Mouse (Mus musculus): ENCODE measurements around the gene Fam234a. TPM values are rescaled to one million over a fixed set of nuclear protein-coding genes. Genes with fewer than 3 reads are reported as not detected.
"Not testable (repeated sequence)": the region's sequence is repeated elsewhere in the genome, so short reads cannot be mapped to it uniquely, and the experiment has no call there.

The Fam234a gene
- total RNA-seq, 4 experiments from 2014 or later: 71.5 to 95.3 (median 87.8) TPM

- DNase-seq (ENCODE audit: low spot score in 2 of 2): no peak
These were observed 9.7 kb downstream of the Fam234a start for GRCm38 (mm10) chr17:26234386-26234785.

DNA sequence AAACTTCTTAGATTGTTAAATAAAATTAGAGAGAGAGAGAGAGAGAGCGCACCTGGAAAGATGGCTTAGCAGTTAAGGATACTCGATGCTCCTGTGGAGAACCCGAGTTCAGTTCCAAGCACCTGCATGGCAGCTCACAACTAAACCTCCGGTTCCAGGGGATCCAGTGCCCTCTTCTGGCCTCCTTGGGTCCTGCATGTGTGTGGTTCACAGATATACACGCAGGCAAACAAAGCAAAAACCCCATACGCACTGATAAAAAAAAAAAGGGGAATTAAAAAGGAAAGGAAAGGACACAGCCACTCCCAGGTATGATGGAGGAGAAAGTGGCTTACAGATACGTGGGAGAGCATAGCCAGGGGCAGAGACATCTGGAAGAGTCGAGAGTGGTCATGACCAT lies 11.2 kb downstream of the Fam234a start:
- DNase-seq (ENCODE audit: low spot score in 2 of 2): no peak

DNA sequence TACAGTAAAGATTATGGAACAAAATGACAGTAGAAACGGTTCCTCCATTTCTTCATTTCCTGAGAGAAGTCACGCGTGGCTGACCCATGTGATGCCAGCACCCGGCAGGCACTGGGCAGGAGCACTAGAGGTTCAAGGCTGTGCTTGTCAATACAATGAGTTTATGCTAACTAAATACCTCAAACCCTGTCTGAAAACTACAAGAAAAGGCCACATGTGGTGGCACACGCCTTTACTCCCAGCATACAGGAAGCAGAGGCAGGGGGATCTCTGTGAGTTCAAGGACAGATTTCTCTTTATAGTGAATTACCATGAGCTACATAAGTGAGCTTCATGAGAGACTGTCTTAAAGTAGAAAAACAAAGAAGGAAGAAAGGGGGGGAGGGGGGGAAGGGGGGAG lies 12.9 kb downstream of the Fam234a start:
- no peak for DNase-seq (ENCODE audit: low spot score in 2 of 2)

GRCm38 (mm10) chr17:26229776-26230175 lies 14.3 kb downstream of the Fam234a start:
- DNase-seq (ENCODE audit: low spot score in 2 of 2): no peak

DNA sequence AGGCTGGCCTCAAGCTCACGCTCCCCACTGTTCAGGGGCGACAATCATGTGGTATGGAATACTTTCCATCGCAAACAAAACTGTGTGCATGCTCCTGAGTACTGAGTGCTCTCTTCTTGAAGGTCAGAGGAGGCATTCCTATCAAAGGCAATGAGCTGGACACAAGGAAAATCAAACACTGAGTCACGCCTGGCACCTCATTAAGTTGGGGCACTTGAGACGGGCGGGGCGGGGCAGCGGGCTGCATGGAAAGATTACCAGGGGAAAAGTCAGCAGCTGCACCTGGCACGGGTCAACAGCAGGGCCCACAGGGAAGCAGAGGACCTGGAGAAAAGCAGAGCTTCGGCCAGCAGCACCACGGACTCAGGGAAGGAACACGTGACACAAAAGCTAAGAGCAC lies 18.9 kb downstream of the Fam234a start:
- no peak for DNase-seq (ENCODE audit: low spot score in 2 of 2)

DNA sequence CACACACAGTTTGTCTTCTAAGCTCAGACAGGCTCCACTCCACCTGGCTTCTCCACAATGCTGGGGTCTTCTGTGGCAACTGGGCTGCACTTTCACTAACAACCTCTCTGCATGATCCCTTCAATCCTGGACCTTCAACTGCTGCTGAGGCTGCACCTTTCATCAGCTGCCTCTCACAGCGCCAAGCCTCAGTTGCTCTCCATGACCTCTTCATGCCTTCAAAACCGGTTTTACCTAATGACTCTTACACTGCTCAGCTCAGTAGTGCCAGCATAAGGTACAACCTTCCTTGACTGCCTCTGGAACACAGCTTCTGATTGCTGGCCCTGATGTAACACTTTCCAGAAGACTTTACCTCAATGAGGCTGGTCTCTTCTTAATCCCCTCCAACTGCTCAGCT lies 22.5 kb downstream of the Fam234a start:
- no peak for DNase-seq (ENCODE audit: low spot score in 2 of 2)

GRCm38 (mm10) chr17:26212681-26213080 lies 31.4 kb downstream of the Fam234a start:
- DNase-seq (ENCODE audit: low spot score in 2 of 2): no peak

- DNase-seq (ENCODE audit: low spot score in 2 of 2): no peak
These were observed 31.8 kb downstream of the Fam234a start for GRCm38 (mm10) chr17:26212241-26212640.

DNA sequence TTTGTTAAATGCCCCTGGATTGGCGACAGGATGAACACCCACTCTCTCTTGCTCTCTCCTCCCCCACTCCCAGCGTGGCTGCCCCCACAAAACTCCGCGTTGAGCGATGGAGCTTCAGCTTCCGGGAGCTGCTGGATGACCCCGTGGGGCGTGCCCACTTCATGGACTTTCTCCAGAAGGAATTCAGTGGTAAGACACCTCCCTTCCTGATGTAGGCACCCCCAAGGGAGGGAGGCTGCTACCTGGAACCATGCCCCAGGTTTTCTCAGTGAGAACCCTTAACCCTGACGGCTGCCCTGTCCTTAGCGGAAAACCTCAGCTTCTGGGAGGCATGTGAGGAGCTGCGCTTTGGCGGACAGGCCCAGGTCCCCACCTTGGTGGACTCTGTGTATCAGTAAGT lies 36.4 kb downstream of the Fam234a start, which contains the start of gene Arhgdig:
TSS of gene Arhgdig (minus strand) at position 101 of the 400 bp plus-strand sequence.
- no peak for DNase-seq (ENCODE audit: low spot score in 2 of 2)

DNA sequence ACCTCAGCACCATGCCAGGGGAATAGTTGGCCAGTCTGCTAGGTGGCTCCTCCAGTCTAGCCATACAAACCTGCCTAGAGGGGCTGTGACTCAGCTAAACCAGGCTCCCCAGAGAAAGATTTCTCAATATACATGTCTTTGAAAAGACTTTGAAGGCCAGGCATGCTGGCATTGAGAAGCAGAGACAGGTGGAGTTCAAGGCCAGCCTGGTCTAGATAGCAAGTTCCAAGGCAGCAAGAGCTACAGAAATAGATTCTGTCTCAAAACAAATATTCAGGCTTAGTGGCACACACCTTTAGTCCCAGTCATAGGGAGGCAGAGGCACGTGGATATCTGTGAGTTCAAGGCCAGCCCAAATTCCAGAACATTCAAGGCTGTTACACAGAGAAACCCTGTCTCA lies 37.6 kb downstream of the Fam234a start:
- no peak for DNase-seq (ENCODE audit: low spot score in 2 of 2)

GRCm38 (mm10) chr17:26204766-26205165 lies 39.3 kb downstream of the Fam234a start:
- no peak for DNase-seq (ENCODE audit: low spot score in 2 of 2)

- no peak for DNase-seq (ENCODE audit: low spot score in 2 of 2)
These were observed 40.7 kb downstream of the Fam234a start for GRCm38 (mm10) chr17:26203321-26203811.

- DNase-seq (ENCODE audit: low spot score in 2 of 2): no peak
These were observed 41.3 kb downstream of the Fam234a start, which contains the start of gene Rgs11 for GRCm38 (mm10) chr17:26202737-26203136. Rgs11 (plus strand) TSS chr17:26202951.

DNA sequence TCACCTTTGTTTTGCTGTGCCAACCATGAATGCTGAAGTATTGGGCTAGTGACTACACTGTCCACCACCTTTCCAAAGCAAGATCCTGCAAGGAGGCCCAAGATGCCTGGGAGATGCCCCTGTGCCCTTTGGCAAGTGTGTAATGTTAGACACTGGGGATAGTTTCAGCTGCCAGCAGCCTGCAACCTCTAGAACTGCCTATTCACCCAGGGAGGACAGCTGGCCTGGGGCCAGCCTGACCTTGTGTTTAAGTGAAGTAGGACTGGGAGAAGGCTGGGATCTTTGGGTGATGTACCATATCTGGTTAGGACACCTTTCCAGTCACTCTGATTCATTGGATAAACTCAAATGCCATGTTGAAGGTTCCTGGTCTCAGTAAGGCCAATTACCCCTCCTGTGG lies 42.0 kb downstream of the Fam234a start:
- no peak for DNase-seq (ENCODE audit: low spot score in 2 of 2)

DNA sequence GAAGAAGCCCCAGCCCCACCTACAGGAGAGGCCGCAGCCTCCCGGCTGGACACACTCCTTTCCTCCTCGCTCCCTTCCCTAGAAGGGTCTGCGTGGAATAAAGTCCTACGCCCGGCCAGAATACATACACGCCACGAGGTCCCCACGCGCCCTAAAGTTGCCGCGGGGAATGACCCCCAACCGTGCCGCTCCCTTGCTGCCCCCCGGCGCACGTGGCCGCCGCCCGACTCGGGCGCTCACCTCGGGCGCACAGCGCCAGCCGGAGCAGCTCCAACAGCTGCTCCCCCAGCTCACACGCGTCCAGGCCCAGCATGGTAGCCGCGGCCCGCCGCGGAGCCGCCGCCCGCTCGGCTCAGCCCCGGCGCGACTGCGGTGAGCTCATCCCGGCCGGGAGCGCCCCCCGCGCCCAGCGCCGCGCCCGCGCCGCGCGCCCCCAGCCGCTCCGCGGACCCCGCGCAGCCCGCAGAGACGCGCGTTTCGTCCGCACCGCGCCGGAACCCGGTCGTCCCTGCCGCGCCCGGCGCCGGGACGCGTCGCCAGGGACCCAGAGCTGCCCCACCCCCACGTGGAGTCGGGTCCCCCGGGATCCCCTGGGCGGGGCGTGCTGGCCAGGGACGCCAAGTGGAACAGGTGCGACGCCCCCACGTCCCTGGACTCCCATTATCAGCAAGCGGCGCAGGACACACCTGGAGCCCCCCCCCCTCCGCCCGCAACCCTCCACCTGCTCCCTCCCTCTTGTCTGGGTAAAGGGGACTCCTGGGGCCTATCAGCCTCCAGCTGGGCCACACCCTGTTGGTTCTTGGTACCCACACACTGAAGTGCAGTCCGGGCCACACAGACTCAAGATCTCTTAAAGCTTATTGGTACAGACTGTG lies 43.0 kb downstream of the Fam234a start:
- DNase-seq (ENCODE audit: low spot score in 2 of 2): no peak

DNA sequence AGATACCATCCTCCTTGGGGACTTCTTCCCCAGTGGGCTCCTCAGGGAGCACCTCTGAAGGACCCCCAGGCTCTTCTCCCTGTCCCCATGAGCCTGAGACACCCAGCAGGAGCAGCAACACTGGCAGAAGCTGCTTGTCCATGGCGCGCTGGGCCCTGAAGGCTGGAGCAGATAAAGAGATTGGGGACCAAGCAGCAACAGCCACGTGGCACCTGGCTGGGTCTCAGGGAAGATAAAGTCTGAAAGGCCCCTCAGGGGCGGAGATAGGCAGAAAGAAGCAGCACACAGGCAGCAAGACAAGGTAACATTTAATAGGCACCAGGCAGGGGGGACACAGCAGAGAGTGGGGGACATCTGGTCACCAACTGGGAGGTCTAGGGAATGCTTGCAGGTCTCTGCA lies 45.1 kb downstream of the Fam234a start, which contains the start of gene Pdia2:
TSS of gene Pdia2 (minus strand) at position 196 of the 400 bp plus-strand sequence.
- no peak for DNase-seq (ENCODE audit: low spot score in 2 of 2)

GRCm38 (mm10) chr17:26192481-26193190 lies 51.4 kb downstream of the Fam234a start:
- no peak for DNase-seq (ENCODE audit: low spot score in 2 of 2)

DNA sequence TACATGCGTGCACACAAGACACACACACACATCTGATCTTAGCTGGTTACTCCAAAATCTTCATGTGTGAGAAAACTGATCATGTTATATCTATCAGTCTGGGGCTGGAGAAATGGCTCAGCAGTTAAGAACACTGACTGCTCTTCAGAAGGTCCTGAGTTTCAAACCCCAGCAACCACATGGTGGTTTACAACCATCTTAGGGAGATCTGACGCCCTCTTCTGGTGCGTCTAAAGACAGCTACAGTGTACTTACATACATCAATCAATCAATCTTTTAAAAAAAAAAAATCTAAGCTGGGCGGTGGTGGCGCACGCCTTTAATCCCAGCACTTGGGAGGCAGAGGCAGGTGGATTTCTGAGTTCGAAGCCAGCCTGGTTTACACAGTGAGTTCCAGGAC lies 52.6 kb downstream of the Fam234a start:
- not testable (repeated sequence) for DNase-seq (ENCODE audit: low spot score in 2 of 2)

DNA sequence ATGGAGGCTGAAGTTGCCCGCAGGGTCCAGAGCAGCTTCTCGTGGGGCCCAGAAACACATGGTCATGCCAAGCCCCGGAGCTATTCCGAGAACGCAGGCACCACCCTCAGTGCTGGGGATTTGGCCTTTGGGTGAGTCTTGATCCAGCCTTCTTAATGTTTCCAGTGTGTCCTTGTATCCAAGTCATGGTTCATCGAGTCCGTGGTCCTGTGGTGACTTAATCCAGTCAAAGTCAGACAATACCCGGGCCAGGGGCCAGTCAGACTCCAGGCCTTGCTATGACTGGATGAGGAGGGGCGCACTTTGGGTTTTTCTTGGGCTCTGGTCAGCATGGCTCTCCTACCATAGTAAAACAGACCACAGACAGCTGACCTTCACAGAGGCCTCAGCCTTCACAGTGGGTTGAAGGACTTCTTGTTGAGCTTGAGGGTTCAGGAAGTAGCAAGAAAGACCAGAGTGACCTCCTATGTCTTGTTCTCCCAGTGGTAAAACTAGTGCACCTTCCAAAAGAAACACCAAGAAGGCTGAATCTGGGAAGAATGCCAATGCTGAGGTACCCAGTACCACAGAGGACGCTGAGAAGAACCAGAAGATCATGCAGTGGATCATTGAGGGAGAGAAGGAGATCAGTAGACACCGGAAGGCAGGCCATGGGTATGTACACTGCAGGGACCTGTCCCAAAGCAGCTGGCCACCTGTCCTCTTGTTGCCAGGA lies 55.8 kb downstream of the Fam234a start:
- DNase-seq (ENCODE audit: low spot score in 2 of 2): no peak

DNA sequence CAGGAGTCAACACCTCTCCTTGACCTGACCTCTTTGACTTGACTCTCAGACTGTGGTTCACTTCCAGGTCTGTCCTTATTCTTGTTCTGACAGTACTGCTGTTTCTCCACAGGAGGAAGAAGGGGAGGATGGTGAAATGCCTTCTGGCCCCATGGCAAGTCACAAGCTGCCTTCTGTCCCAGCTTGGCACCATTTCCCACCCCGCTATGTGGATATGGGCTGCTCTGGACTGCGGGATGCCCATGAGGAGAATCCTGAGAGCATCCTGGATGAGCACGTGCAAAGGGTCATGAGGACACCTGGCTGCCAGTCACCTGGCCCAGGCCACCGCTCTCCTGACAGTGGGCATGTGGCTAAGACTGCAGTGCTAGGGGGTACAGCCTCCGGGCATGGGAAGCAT lies 56.5 kb downstream of the Fam234a start:
- no peak for DNase-seq (ENCODE audit: low spot score in 2 of 2)

DNA sequence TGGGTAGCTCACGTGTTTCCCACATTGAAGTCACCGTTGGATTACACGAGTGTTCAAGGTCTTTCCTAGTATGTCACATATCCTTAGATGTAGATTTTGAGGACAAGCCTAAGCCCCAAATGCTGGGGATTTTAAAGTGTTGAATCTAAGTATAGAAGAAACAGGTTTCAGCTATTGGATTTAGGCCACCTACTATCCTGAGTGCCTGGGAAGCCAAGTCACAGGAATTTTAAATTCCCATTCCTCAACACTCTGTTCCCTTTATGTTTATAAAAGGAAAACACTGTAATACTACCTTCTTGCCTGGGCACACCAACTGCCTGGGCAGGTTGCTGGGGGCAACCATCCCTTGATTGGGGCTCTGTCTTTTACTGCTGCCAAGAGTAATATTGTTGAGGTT lies 62.9 kb downstream of the Fam234a start:
- no peak for DNase-seq (ENCODE audit: low spot score in 2 of 2)

DNA sequence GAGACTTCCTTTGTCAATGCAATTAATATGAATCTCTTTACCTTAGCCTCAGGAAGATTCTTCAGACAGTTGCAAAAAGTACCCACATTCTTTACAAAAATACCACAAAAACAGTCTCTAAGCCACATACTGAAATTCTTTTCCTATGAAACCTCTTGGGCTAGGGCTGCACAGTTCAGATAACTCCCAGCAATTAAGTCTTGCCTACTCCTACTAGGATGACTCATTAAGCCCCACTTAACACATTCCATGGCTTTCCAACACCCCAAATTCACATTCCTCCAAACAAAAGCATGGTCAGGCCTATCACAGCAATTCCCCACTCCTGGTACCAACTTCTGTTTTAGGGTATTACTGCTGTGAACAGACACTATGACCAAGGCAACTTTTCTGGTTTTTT lies 65.4 kb downstream of the Fam234a start:
- no peak for DNase-seq (ENCODE audit: low spot score in 2 of 2)
